In the genomic region with DNA sequence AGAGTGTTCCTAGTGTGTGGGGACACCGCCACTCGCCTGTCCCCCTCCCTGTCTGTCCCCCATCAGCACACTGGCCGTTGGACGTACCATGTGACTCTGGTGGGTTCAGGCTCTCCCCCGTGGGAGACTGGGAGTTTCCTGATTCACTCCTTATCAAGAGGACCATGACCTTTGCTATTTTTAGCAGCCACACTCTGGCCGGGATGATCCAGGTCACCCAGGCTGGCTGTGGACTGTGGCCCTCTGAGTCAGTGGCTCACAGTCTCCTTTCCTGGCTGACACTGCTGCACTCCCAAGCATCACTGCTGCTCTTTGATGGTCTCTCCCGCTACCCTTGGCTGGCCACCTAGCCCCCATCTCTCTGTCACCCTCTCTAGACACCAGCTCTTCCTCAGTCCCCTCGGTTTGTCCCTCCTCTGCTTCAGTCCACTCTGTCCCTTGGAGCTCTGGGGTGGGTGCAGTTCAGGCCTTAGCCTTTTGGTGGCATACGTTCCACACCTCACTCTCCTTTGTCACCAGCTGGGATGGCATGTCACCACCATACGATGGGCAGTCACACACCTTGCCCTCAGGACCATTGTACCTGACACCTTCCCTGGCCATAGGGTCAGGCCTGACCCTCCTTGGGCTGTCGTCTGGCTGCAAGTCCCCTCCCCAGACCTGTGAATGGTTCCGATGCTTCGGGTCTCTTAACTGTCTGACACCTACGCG, we compare ENCODE assay signal across 8 mouse cellular contexts.
DNase-seq lines count a peak whose midpoint lies in the region.

No protein-coding gene starts in this region.

- peaks cover 67% of the 10 kb centered on the region for H3K27me3 ChIP-seq in megakaryocyte, embryonic 14.5 days (replicated peaks)

- H3K9me3 ChIP-seq in megakaryocyte, embryonic 14.5 days: no peaks in the 10 kb centered on the region

- no peaks in the 10 kb centered on the region for H3K36me3 ChIP-seq in megakaryocyte, embryonic 14.5 days (replicated peaks; ENCODE audit: low read length)

- peak overlapping the region; percentile 78 for H3K4me3 ChIP-seq in megakaryocyte, embryonic 14.5 days (replicated peaks)

- intact Hi-C loops in heart, postnatal 14 days (cut with DNase I): loop anchor here (1.0 kb wide), 1 partner anchor 91 kb away; a partner anchor contains a TSS

- H3K4me1 ChIP-seq in megakaryocyte, embryonic 14.5 days: peaks cover 45% of the 10 kb centered on the region

- peak; percentile 25 for DNase-seq in thymus, postnatal 4 days
- no peak for DNase-seq in thymus, postnatal 36 days
- peak; percentile 48 to 49 for DNase-seq in cerebellum, postnatal 36 days
- peak; percentile 36 to 55 for DNase-seq in heart, postnatal 14 days
- DNase-seq in kidney, postnatal 25 days: peak; percentile 52 to 63
- DNase-seq in thymus, postnatal 14 days: no peak
- DNase-seq in ovary, postnatal 14 days (ENCODE audit: low spot score): no peak

Comparison
In these comparisons a context has a peak if more than half of its experiments do, and no peak if none do; other contexts are left out.
1. DNase-seq: peak in thymus, postnatal 4 days (single experiment), cerebellum, postnatal 36 days (2 of 2), heart, postnatal 14 days (2 of 2) and kidney, postnatal 25 days (2 of 2); none in thymus, postnatal 36 days (0 of 2), thymus, postnatal 14 days (single experiment) and ovary, postnatal 14 days (single experiment).